Mouse (Mus musculus): Measurements from ENCODE around the gene Zfp428. TPM values are rescaled to one million over a fixed set of nuclear protein-coding genes. Genes with fewer than 3 reads are reported as not detected.

Gene Zfp428
- total and polyA plus RNA-seq, 2 experiments, result 1.4 to 2.3 TPM

DNA sequence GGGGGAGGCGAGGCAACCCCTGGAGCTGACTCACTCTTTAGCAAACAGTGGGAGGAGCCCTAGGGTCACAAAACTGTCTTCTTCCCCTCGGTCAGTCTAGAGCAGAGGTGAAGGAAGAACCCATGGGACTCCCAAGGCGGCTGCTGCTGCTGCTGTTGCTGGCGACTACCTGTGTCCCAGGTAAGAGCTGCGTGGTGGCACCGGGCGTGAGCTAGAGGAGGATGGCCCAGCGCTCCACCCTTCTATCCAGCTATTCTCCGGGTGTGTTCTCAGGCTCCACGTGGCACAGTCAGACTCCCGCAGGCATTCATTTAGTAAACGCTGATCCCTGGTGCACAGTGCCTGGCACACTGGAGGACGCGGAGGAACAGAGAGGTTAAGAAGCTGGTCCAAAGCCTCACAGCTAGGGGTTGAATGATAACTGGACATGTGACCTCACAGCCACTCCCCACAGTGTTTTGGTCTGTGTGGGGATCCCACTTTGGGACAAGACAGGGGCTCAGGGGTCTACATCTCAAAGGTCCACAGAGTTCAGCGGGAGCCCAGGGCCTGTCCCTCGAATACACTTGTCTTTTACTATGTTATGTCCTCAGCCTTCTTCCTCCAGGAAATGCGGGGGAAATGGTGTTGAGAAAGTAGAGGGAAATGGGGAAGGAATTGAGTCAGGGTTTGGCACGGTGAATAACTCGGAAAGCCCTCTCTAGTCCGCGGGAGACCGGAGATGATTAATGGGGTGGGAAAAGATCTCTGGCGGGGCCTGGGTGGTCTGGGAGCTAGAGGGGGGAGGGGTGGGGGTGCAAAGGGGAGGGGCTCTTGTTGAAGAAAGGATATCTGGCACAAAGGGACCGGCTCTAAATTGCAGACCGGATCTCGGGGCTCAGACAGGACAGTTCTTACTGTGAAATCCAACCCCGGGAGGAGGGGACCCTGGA is 44.2 kb upstream of the Zfp428 start, which contains the start of gene Plaur:
Plaur (plus strand) TSS at position 97 of the 932 bp plus-strand sequence.
- peak within 1 kb of the TSS; percentile 37 for H3K9ac ChIP-seq (ENCODE audit: low read depth, low read length)
- WGBS, result 6% methylated on average over 27 of the region's 27 CpGs
- no peaks in the 10 kb centered on the region for H3K4me1 ChIP-seq (ENCODE audit: control insufficient read depth, insufficient read depth, low read length)
- H3K79me2 ChIP-seq (ENCODE audit: control insufficient read depth, insufficient read depth, low read length), result no peaks in the 10 kb centered on the region
- DNase-seq (ENCODE audit: extremely low read depth, low read depth, low spot score), result no peak
- H3K27me3 ChIP-seq (ENCODE audit: control insufficient read depth, insufficient read depth, low read length), result no peaks in the 10 kb centered on the region
- H3K27ac ChIP-seq (replicated peaks; ENCODE audit: insufficient read depth, low read depth, low read length), result 0 out of 2 replicates have a peak within 1 kb of the TSS, but pooled peaks have one; percentile 15
- peak within 1 kb of the TSS; percentile 49 for H3K4me3 ChIP-seq (ENCODE audit: insufficient read depth, low read depth, low read length)
- TF ChIP-seq CTCF (IDR thresholded peaks at IDR 0.05; ENCODE audit: low read depth, low read length) (no peak), POLR2A (IDR thresholded peaks at IDR 0.05; ENCODE audit: extremely low read depth, insufficient read depth, low read length) (no peak)
- no peaks in the 10 kb centered on the region for H3K36me3 ChIP-seq (ENCODE audit: control insufficient read depth, insufficient read depth, low read length)

DNA sequence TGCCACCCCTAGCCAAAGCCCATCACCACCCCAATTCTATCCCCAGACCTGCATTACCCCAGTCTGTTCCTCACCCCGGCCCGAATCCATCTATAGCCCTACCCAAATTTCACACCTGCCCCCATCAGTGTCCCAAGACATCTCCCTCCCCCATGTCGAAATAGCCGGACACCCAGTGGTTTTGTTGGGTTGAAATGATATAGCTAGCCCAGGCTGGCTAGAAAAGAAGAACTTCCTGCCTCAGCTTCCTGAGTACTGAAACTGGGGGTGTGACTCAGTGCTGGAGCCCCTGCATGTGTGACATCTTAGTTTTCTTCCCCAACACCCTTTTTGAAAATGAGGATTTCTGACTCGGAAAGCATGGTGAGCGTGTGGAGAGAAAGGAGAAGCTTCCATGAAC is 40.0 kb upstream of the Zfp428 start:
- H3K27ac ChIP-seq (replicated peaks; ENCODE audit: insufficient read depth, low read depth, low read length), result no peak overlapping the region
- no peaks in the 10 kb centered on the region for H3K36me3 ChIP-seq (ENCODE audit: control insufficient read depth, insufficient read depth, low read length)
- no peaks in the 10 kb centered on the region for H3K27me3 ChIP-seq (ENCODE audit: control insufficient read depth, insufficient read depth, low read length)
- H3K4me1 ChIP-seq (ENCODE audit: control insufficient read depth, insufficient read depth, low read length), result no peaks in the 10 kb centered on the region
- no peaks in the 10 kb centered on the region for H3K79me2 ChIP-seq (ENCODE audit: control insufficient read depth, insufficient read depth, low read length)
- TF ChIP-seq POLR2A (IDR thresholded peaks at IDR 0.05; ENCODE audit: extremely low read depth, insufficient read depth, low read length) (no peak), CTCF (IDR thresholded peaks at IDR 0.05; ENCODE audit: low read depth, low read length) (no peak)
- DNase-seq (ENCODE audit: extremely low read depth, low read depth, low spot score), result no peak
- 90% methylated on average over 6 of the region's 6 CpGs for WGBS
- no peak overlapping the region for H3K4me3 ChIP-seq (ENCODE audit: insufficient read depth, low read depth, low read length)
- no peak overlapping the region for H3K9ac ChIP-seq (ENCODE audit: low read depth, low read length)

DNA sequence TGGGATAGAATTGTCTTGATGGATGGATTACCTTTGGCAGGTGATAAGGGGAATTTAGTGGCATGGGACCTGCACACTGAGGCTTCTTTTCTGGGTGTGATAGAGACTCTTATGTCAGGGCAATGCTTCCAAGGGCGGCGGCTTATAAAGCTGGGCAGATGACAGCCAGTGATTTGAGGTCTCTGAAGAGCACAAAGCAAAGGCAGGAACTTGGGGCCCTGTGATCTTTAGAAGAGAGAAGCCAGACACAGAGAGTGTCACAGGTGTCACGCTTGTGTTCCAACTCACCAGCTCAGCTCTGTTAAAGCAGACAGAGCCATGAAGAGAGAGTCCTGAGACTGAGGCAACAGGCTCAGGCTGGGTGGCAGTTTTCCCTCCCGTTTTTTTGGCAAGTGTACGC is 38.9 kb upstream of the Zfp428 start:
- H3K27ac ChIP-seq (replicated peaks; ENCODE audit: insufficient read depth, low read depth, low read length), result no peak overlapping the region
- H3K27me3 ChIP-seq (ENCODE audit: control insufficient read depth, insufficient read depth, low read length), result no peaks in the 10 kb centered on the region
- 86% methylated on average over 5 of the region's 5 CpGs for WGBS
- TF ChIP-seq POLR2A (IDR thresholded peaks at IDR 0.05; ENCODE audit: extremely low read depth, insufficient read depth, low read length) (no peak), CTCF (IDR thresholded peaks at IDR 0.05; ENCODE audit: low read depth, low read length) (no peak)
- no peak overlapping the region for H3K4me3 ChIP-seq (ENCODE audit: insufficient read depth, low read depth, low read length)
- no peak for DNase-seq (ENCODE audit: extremely low read depth, low read depth, low spot score)
- H3K4me1 ChIP-seq (ENCODE audit: control insufficient read depth, insufficient read depth, low read length), result no peaks in the 10 kb centered on the region
- no peaks in the 10 kb centered on the region for H3K79me2 ChIP-seq (ENCODE audit: control insufficient read depth, insufficient read depth, low read length)
- no peaks in the 10 kb centered on the region for H3K36me3 ChIP-seq (ENCODE audit: control insufficient read depth, insufficient read depth, low read length)
- H3K9ac ChIP-seq (ENCODE audit: low read depth, low read length), result no peak overlapping the region

DNA sequence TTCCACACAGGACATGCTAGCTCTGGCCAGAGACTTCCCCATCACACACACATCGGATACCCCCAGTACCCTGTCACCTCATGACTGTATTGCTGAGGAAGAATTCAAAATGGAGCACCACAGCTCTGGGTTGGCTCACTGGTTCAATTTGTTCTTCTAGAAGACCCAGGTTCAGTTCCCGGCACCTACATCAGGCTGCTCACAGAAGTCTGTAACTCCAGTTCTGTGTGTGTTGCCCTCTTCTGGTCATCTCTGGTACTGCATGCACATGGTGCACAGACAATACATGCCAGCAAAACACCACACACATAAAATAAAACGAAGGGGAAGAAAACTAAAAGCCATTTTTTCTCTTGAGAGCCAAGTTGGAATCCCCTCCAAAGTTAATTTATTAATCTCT is 37.7 kb upstream of the Zfp428 start:
- Histone ChIP-seq H3K4me3 (ENCODE audit: insufficient read depth, low read depth, low read length) (no peak overlapping the region), H3K27me3 (ENCODE audit: control insufficient read depth, insufficient read depth, low read length) (no peaks in the 10 kb centered on the region), H3K9ac (ENCODE audit: low read depth, low read length) (no peak overlapping the region), H3K4me1 (ENCODE audit: control insufficient read depth, insufficient read depth, low read length) (peaks cover under 1% of the 10 kb centered on the region; the same call in 1 of the 2 replicates), H3K27ac (replicated peaks; ENCODE audit: insufficient read depth, low read depth, low read length) (no peak overlapping the region), H3K36me3 (ENCODE audit: control insufficient read depth, insufficient read depth, low read length) (no peaks in the 10 kb centered on the region), H3K79me2 (ENCODE audit: control insufficient read depth, insufficient read depth, low read length) (no peaks in the 10 kb centered on the region)
- TF ChIP-seq CTCF (IDR thresholded peaks at IDR 0.05; ENCODE audit: low read depth, low read length) (peak; percentile 46; the same call in 1 of the 2 replicates), POLR2A (IDR thresholded peaks at IDR 0.05; ENCODE audit: extremely low read depth, insufficient read depth, low read length) (no peak)
- no peak for DNase-seq (ENCODE audit: extremely low read depth, low read depth, low spot score)
- WGBS, result 91% methylated on average over 3 of the region's 3 CpGs

DNA sequence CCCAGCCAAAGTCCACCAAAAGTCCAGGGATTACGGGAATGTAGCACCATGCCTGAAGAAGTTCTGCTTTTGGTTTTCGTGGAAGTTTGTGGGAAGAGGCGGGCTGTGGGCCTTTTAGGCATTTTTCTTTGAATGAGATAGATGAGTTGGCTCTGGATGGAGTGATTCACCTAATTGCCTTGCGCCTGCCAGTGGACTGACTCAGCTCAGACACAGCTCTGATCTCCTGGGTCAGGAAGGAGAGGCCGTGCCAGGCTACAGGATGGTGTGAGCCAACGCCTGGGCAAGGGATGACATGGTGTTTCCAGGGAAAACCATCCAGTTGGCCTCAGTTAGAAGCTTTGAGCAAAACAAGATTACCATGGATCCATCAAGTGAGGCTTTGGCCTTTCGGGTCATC is 36.5 kb upstream of the Zfp428 start:
- peaks cover 6% of the 10 kb centered on the region for H3K4me1 ChIP-seq (ENCODE audit: control insufficient read depth, insufficient read depth, low read length)
- no peak overlapping the region for H3K9ac ChIP-seq (ENCODE audit: low read depth, low read length)
- no peak for DNase-seq (ENCODE audit: extremely low read depth, low read depth, low spot score)
- H3K27me3 ChIP-seq (ENCODE audit: control insufficient read depth, insufficient read depth, low read length), result no peaks in the 10 kb centered on the region
- H3K27ac ChIP-seq (replicated peaks; ENCODE audit: insufficient read depth, low read depth, low read length), result no peak overlapping the region
- H3K79me2 ChIP-seq (ENCODE audit: control insufficient read depth, insufficient read depth, low read length), result no peaks in the 10 kb centered on the region
- TF ChIP-seq CTCF (IDR thresholded peaks at IDR 0.05; ENCODE audit: low read depth, low read length) (no peak), POLR2A (IDR thresholded peaks at IDR 0.05; ENCODE audit: extremely low read depth, insufficient read depth, low read length) (no peak)
- H3K4me3 ChIP-seq (ENCODE audit: insufficient read depth, low read depth, low read length), result no peak overlapping the region
- no peaks in the 10 kb centered on the region for H3K36me3 ChIP-seq (ENCODE audit: control insufficient read depth, insufficient read depth, low read length)
- 79% methylated on average over 7 of the region's 7 CpGs for WGBS

DNA sequence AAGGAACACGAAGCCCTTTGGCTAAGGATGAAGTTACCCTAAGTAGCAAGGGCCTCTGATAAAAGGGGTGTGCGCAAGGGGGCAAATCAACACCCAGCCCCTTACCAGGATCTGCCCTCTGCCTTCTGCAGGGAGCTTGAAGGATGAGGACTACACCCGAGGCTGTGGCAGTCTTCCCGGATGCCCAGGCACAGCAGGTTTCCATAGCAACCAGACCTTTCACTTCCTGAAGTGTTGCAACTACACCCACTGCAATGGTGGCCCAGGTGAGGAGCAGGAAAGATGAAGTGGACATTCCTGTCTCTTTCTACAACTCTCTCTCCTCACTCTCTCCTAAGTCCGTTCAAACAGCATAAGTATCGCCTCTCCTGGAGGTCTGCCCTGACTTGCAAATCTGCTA is 34.4 kb upstream of the Zfp428 start:
- Histone ChIP-seq H3K36me3 (ENCODE audit: control insufficient read depth, insufficient read depth, low read length) (no peaks in the 10 kb centered on the region), H3K4me1 (ENCODE audit: control insufficient read depth, insufficient read depth, low read length) (peaks cover 6% of the 10 kb centered on the region), H3K4me3 (ENCODE audit: insufficient read depth, low read depth, low read length) (no peak overlapping the region), H3K9ac (ENCODE audit: low read depth, low read length) (no peak overlapping the region), H3K79me2 (ENCODE audit: control insufficient read depth, insufficient read depth, low read length) (no peaks in the 10 kb centered on the region), H3K27me3 (ENCODE audit: control insufficient read depth, insufficient read depth, low read length) (no peaks in the 10 kb centered on the region), H3K27ac (replicated peaks; ENCODE audit: insufficient read depth, low read depth, low read length) (no peak overlapping the region)
- no peak for DNase-seq (ENCODE audit: extremely low read depth, low read depth, low spot score)
- TF ChIP-seq CTCF (IDR thresholded peaks at IDR 0.05; ENCODE audit: low read depth, low read length) (no peak), POLR2A (IDR thresholded peaks at IDR 0.05; ENCODE audit: extremely low read depth, insufficient read depth, low read length) (no peak)
- 80% methylated on average over 6 of the region's 6 CpGs for WGBS
